Mouse (Mus musculus) heart, adult 9 months (tissue): ENCODE results near the gene Fbxw4.

Source experiments
- DNase-seq, 2 experiments: peaks; one replicate each; pipeline ENCODE4 v3.0.0; 2022; ENCODE audit warnings: low spot score in 2 of 2

The Fbxw4 gene

GRCm38 (mm10) chr19:45659738-45660502 is at the start of gene Fbxw4:
TSS of gene Fbxw4 (minus strand) at chr19:45660312.
- peak; percentile 72 to 78 for DNase-seq

- no peak for DNase-seq
Observed at GRCm38 (mm10) chr19:45708704-45709103, 48.6 kb upstream of the Fbxw4 start.

- peak in 1 of 2 experiments; percentile 33 for DNase-seq
Observed at GRCm38 (mm10) chr19:45696281-45696600, 36.1 kb upstream of the Fbxw4 start.

- peak in 1 of 2 experiments; percentile 37 for DNase-seq
Observed at GRCm38 (mm10) chr19:45695496-45696280, 35.6 kb upstream of the Fbxw4 start.

GRCm38 (mm10) chr19:45694056-45694455 is 33.9 kb upstream of the Fbxw4 start:
- DNase-seq = no peak

GRCm38 (mm10) chr19:45692211-45692610 is 32.1 kb upstream of the Fbxw4 start:
- no peak for DNase-seq

GRCm38 (mm10) chr19:45691001-45691535 is 31.0 kb upstream of the Fbxw4 start:
- no peak for DNase-seq

GRCm38 (mm10) chr19:45687001-45687400 is 26.9 kb upstream of the Fbxw4 start:
- no peak for DNase-seq

- DNase-seq = no peak
Observed at GRCm38 (mm10) chr19:45683676-45684075, 23.6 kb upstream of the Fbxw4 start.

GRCm38 (mm10) chr19:45680495-45681130 is 20.5 kb upstream of the Fbxw4 start:
- DNase-seq = no peak

- no peak for DNase-seq
Observed at GRCm38 (mm10) chr19:45676723-45677269, 16.7 kb upstream of the Fbxw4 start.

- DNase-seq = peak in 1 of 2 experiments; percentile 12
Observed at GRCm38 (mm10) chr19:45675720-45676581, 15.8 kb upstream of the Fbxw4 start.

- DNase-seq = no peak
Observed at GRCm38 (mm10) chr19:45675196-45675595, 15.1 kb upstream of the Fbxw4 start.

GRCm38 (mm10) chr19:45672971-45673370 is 12.9 kb upstream of the Fbxw4 start:
- no peak for DNase-seq

- DNase-seq = no peak
Observed at GRCm38 (mm10) chr19:45668986-45669385, 8.9 kb upstream of the Fbxw4 start.

GRCm38 (mm10) chr19:45663851-45664250 is 3.7 kb upstream of the Fbxw4 start:
- DNase-seq = no peak

GRCm38 (mm10) chr19:45660503-45660790 is 335 bp upstream of the Fbxw4 start:
- DNase-seq = no peak

GRCm38 (mm10) chr19:45659301-45659737 is 793 bp downstream of the Fbxw4 start:
- peak; percentile 40 to 52 for DNase-seq

- no peak for DNase-seq
Observed at GRCm38 (mm10) chr19:45658556-45659268, 1.4 kb downstream of the Fbxw4 start.

GRCm38 (mm10) chr19:45657828-45658227 is 2.3 kb downstream of the Fbxw4 start:
- no peak for DNase-seq
